Mouse (Mus musculus): ENCODE data around the gene Gpc3.

GRCm38 (mm10) chrX:52369938-52370758 lies 243.6 kb downstream of the Gpc3 start:
- TF ChIP-seq CTCF (IDR thresholded peaks at IDR 0.05; ENCODE audit: control insufficient read depth, insufficient read depth, insufficient replicate concordance, low read depth, low read length) (no peak), POLR2A (IDR thresholded peaks at IDR 0.05; ENCODE audit: control insufficient read depth, low read depth, low read length) (no peak)

All from testis, adult 2 months (tissue).